Mouse (Mus musculus) cerebellum, postnatal 4 days (tissue): Measurements from ENCODE around the gene Zc3h6.

Experiments
- DNase-seq, 2 experiments: peaks; one replicate each; pipeline ENCODE4 v3.0.0; 2022; ENCODE audit warnings: low spot score in 2 of 2, mixed read lengths in 1 of 2

The Zc3h6 gene

GRCm38 (mm10) chr2:129035381-129035780 lies 68.2 kb downstream of the Zc3h6 start:
- DNase-seq: no peak

- DNase-seq: peak in 1 of 2 experiments; percentile 9
Observed at GRCm38 (mm10) chr2:129038426-129038936, 71.3 kb downstream of the Zc3h6 start.

- DNase-seq: peak in 1 of 2 experiments; percentile 23
Observed at GRCm38 (mm10) chr2:129038937-129039631, 71.9 kb downstream of the Zc3h6 start.

- no peak for DNase-seq
Observed at GRCm38 (mm10) chr2:129040567-129040966, 73.4 kb downstream of the Zc3h6 start.

GRCm38 (mm10) chr2:129046172-129046845 lies 79.1 kb downstream of the Zc3h6 start:
- no peak for DNase-seq

GRCm38 (mm10) chr2:129046846-129047196 lies 79.6 kb downstream of the Zc3h6 start:
- DNase-seq: no peak

- DNase-seq: no peak
Observed at GRCm38 (mm10) chr2:129047811-129048210, 80.6 kb downstream of the Zc3h6 start, which contains the start of gene Vinac1. Vinac1 (minus strand) TSS chr2:129048172.

- no peak for DNase-seq
Observed at GRCm38 (mm10) chr2:129052451-129052983, 85.3 kb downstream of the Zc3h6 start.

GRCm38 (mm10) chr2:129055741-129056140 lies 88.5 kb downstream of the Zc3h6 start:
- no peak for DNase-seq

- DNase-seq: peak in 1 of 2 experiments; percentile 17
Observed at GRCm38 (mm10) chr2:129056597-129056996, 89.4 kb downstream of the Zc3h6 start.

GRCm38 (mm10) chr2:129057256-129057655 lies 90.1 kb downstream of the Zc3h6 start:
- DNase-seq: no peak

GRCm38 (mm10) chr2:129057920-129058361 lies 90.7 kb downstream of the Zc3h6 start:
- no peak for DNase-seq

GRCm38 (mm10) chr2:129061456-129062059 lies 94.4 kb downstream of the Zc3h6 start:
- no peak for DNase-seq

GRCm38 (mm10) chr2:129065437-129066282 lies 98.5 kb downstream of the Zc3h6 start, which contains the start of gene Ttl:
Ttl (plus strand) TSS chr2:129065942.
- DNase-seq: peak; percentile 62 to 81

GRCm38 (mm10) chr2:129066326-129066725 lies 99.1 kb downstream of the Zc3h6 start:
- DNase-seq: peak in 1 of 2 experiments; percentile 33
